Mouse (Mus musculus) midbrain, embryonic 12.5 days (tissue): ENCODE results near the gene Hdac4. TPM values are rescaled to one million over a fixed set of nuclear protein-coding genes. Genes with fewer than 3 reads are reported as not detected.

Experiments used
- ATAC-seq: fragments of 200-750 bp; cut with Nextera tagmentation; 2 replicates; pipeline ENCODE4 v1.8.0; 2017; ENCODE audit warnings: low read depth, moderate TSS enrichment, moderate library complexity; ENCODE audit not compliant: low FRiP score
- H3K27ac ChIP-seq: fragments of 300-500 bp; sonication (generic); replicated peaks from 2 replicates; pipeline ENCODE4 v1.5.1; 2016; ENCODE audit warnings: mild to moderate bottlenecking
- H3K27me3 ChIP-seq: fragments of 300-500 bp; sonication (generic); 2 replicates; pipeline ENCODE4 v1.6.1; 2016; ENCODE audit warnings: mild to moderate bottlenecking
- H3K36me3 ChIP-seq: fragments of 300-500 bp; sonication (generic); 2 replicates; pipeline ENCODE4 v1.6.1; 2016
- H3K4me1 ChIP-seq: fragments of 300-500 bp; sonication (generic); 2 replicates; pipeline ENCODE4 v1.6.1; 2016
- H3K4me2 ChIP-seq: fragments of 300-500 bp; sonication (generic); replicated peaks from 2 replicates; pipeline ENCODE4 v1.6.1; 2016; ENCODE audit warnings: mild to moderate bottlenecking, moderate library complexity
- H3K4me3 ChIP-seq: fragments of 300-500 bp; sonication (generic); 2 replicates; pipeline ENCODE4 v1.5.1; 2016; ENCODE audit warnings: mild to moderate bottlenecking
- H3K9ac ChIP-seq: fragments of 300-500 bp; sonication (generic); replicated peaks from 2 replicates; pipeline ENCODE4 v1.6.1; 2016; ENCODE audit warnings: mild to moderate bottlenecking, moderate library complexity
- H3K9me3 ChIP-seq: fragments of 300-500 bp; sonication (generic); 2 replicates; pipeline ENCODE4 v1.6.1; 2016; ENCODE audit warnings: mild to moderate bottlenecking
- WGBS: fragments of 180-500 bp; shearing (Covaris S2); methylation state at CpG from one replicate; pipeline ENCODE4 v1.1.7; 2016; 5-methylcytosine and 5-hydroxymethylcytosine counted together
- polyA plus RNA-seq: library from polyadenylated mRNA; unstranded; fragments of >200 nt; fragmentation: Nextera tagmentation; extraction: Ambion mirVana; gene quantifications from 2 replicates; pipeline ENCODE4 v1.2.1, GENCODE M21; 2016

Gene Hdac4
- polyA plus RNA-seq, 1 experiment from 2014 or later, result 25.2 TPM

GRCm38 (mm10) chr1:92143331-92143895 is 52.1 kb downstream of the Hdac4 start:
- H3K27me3 ChIP-seq, result no peaks in the 10 kb centered on the region
- H3K4me1 ChIP-seq, result peaks cover 16% of the 10 kb centered on the region; the same call in 1 of the 2 replicates
- no peak overlapping the region for H3K4me2 ChIP-seq
- H3K9me3 ChIP-seq, result no peaks in the 10 kb centered on the region
- H3K4me3 ChIP-seq, result no peak overlapping the region
- 81% methylated on average over 6 of the region's 6 CpGs for WGBS
- H3K27ac ChIP-seq, result no peak overlapping the region
- no peak for ATAC-seq
- peaks cover 14% of the 10 kb centered on the region; the same call in 1 of the 2 replicates for H3K36me3 ChIP-seq
- no peak overlapping the region for H3K9ac ChIP-seq

DNA sequence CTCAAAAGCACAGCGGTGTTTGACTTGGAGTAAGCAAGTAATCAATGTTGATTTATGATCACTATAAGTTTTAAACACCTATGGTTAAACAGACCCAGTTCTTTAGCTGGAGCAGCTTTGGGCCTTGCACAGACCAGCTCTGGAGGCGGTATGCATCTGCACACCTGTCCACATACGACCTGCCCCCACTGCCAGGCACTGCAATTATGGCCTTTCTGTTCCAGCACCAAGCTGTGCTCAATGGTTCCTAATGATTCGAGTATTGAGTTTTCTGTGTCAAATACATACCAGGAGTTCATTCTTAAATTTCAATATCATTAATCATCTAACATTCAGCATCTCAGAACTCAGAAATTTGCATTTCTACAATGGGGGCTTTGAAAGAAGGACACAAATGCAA is 52.7 kb downstream of the Hdac4 start:
- Histone ChIP-seq H3K9ac (no peak overlapping the region), H3K4me3 (no peak overlapping the region), H3K4me1 (peaks cover 16% of the 10 kb centered on the region; the same call in 1 of the 2 replicates), H3K27me3 (no peaks in the 10 kb centered on the region), H3K36me3 (peaks cover 9% of the 10 kb centered on the region; the same call in 1 of the 2 replicates), H3K27ac (no peak overlapping the region), H3K4me2 (no peak overlapping the region), H3K9me3 (no peaks in the 10 kb centered on the region)
- no peak for ATAC-seq
- WGBS, result 90% methylated on average over 4 of the region's 4 CpGs

DNA sequence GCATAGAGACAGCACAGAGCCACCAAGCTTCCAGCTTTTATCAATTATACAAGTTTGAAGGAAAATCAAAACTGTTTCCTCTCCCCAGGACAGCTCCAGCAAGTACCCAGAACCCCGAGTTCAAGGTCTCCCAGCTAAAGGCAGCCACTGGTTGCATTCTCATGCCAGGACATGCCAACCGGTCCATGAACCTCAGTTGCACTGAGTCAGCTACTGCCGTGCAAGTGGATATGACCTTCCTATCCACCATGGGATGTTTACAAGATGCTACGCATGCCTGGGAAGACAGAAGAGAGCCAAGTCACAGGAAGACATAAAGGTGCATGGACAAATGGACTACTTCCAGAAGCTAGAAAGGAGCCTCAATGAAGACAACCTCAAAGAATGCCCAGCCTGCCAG is 56.5 kb downstream of the Hdac4 start:
- Histone ChIP-seq H3K4me2 (no peak overlapping the region), H3K4me1 (peaks cover 7% of the 10 kb centered on the region; the same call in 1 of the 2 replicates), H3K9ac (no peak overlapping the region), H3K9me3 (no peaks in the 10 kb centered on the region), H3K36me3 (0 out of 2 replicates have a peak, but pooled peaks cover 3% of the 10 kb centered on the region), H3K27me3 (no peaks in the 10 kb centered on the region), H3K4me3 (no peak overlapping the region), H3K27ac (no peak overlapping the region)
- WGBS, result 92% methylated on average over 4 of the region's 4 CpGs
- ATAC-seq, result no peak

DNA sequence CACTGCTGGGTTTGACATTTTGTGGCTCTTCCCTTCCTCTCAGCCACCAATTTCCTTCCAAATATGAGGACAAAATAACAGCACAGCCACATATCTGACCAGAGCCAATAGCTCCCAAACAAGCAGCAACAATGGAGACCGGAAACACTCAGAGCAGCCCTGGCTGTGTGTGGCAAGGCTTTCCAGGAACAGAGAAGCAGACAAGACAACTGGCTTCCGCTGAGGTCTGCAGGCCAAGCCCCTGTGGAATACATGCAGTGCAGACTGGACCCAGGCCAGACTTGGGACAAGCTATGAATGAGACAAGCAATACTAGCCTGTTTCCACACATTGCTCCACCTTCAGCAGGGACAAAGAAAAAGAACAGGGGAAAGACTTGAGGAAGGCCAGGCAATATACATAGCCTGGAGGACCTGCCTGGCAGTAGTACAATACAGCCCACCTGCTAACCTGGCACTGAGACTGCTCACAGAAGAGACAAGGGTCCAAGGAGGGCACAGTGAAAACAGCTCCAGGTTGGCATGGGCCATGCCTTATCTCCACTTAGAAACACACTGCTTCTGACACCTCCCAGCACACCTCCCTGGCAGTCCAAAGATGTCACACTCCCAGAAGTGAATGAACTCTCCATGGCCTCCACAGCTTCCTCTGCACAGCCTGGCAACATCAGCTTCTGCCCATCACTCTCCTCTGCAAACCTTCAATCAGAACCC is 58.2 kb downstream of the Hdac4 start:
- Histone ChIP-seq H3K9me3 (no peaks in the 10 kb centered on the region), H3K9ac (no peak overlapping the region), H3K27me3 (no peaks in the 10 kb centered on the region), H3K36me3 (no peaks in the 10 kb centered on the region), H3K4me1 (peaks cover under 1% of the 10 kb centered on the region; the same call in 1 of the 2 replicates), H3K4me3 (no peak overlapping the region), H3K4me2 (no peak overlapping the region), H3K27ac (no peak overlapping the region)
- 98% methylated on average over 2 of the region's 2 CpGs for WGBS
- no peak for ATAC-seq

GRCm38 (mm10) chr1:92136362-92136761 is 59.1 kb downstream of the Hdac4 start:
- ATAC-seq, result no peak
- WGBS, result 97% methylated on average over 3 of the region's 3 CpGs

GRCm38 (mm10) chr1:92132181-92132580 is 63.3 kb downstream of the Hdac4 start:
- ATAC-seq, result no peak
- H3K4me3 ChIP-seq, result no peak overlapping the region
- H3K4me1 ChIP-seq, result 0 out of 2 replicates have a peak, but pooled peaks cover 2% of the 10 kb centered on the region
- no peak overlapping the region for H3K9ac ChIP-seq
- no peak overlapping the region for H3K27ac ChIP-seq
- no peak overlapping the region for H3K4me2 ChIP-seq
- H3K36me3 ChIP-seq, result no peaks in the 10 kb centered on the region
- 85% methylated on average over 2 of the region's 2 CpGs for WGBS
- H3K9me3 ChIP-seq, result no peaks in the 10 kb centered on the region
- H3K27me3 ChIP-seq, result no peaks in the 10 kb centered on the region

More at GRCm38 (mm10) chr1:92136362-92136761, 59.1 kb downstream of the Hdac4 start:
- Histone ChIP-seq H3K4me2 (no peak overlapping the region), H3K9me3 (no peaks in the 10 kb centered on the region), H3K27me3 (no peaks in the 10 kb centered on the region), H3K36me3 (no peaks in the 10 kb centered on the region), H3K9ac (no peak overlapping the region), H3K27ac (no peak overlapping the region), H3K4me3 (no peak overlapping the region), H3K4me1 (no peaks in the 10 kb centered on the region)

GRCm38 (mm10) chr1:92130470-92131100 is 64.9 kb downstream of the Hdac4 start:
- no peak for ATAC-seq
- Histone ChIP-seq H3K4me1 (0 out of 2 replicates have a peak, but pooled peaks cover 2% of the 10 kb centered on the region), H3K27me3 (no peaks in the 10 kb centered on the region), H3K36me3 (no peaks in the 10 kb centered on the region), H3K9me3 (no peaks in the 10 kb centered on the region), H3K4me2 (no peak overlapping the region), H3K4me3 (no peak overlapping the region), H3K9ac (no peak overlapping the region), H3K27ac (no peak overlapping the region)
- WGBS, result 80% methylated on average over 6 of the region's 6 CpGs

- 92% methylated on average over 3 of the region's 3 CpGs for WGBS
- ATAC-seq, result no peak
- H3K36me3 ChIP-seq, result no peaks in the 10 kb centered on the region
- 0 out of 2 replicates have a peak, but pooled peaks cover 2% of the 10 kb centered on the region for H3K4me1 ChIP-seq
- H3K4me2 ChIP-seq, result no peak overlapping the region
- no peaks in the 10 kb centered on the region for H3K9me3 ChIP-seq
- H3K4me3 ChIP-seq, result no peak overlapping the region
- H3K27ac ChIP-seq, result no peak overlapping the region
- H3K27me3 ChIP-seq, result no peaks in the 10 kb centered on the region
- H3K9ac ChIP-seq, result no peak overlapping the region
These were observed 65.7 kb downstream of the Hdac4 start for GRCm38 (mm10) chr1:92129751-92130150.

- Histone ChIP-seq H3K27me3 (no peaks in the 10 kb centered on the region), H3K4me3 (no peak overlapping the region), H3K4me1 (0 out of 2 replicates have a peak, but pooled peaks cover 2% of the 10 kb centered on the region), H3K9ac (no peak overlapping the region), H3K36me3 (no peaks in the 10 kb centered on the region), H3K27ac (no peak overlapping the region), H3K4me2 (no peak overlapping the region), H3K9me3 (no peaks in the 10 kb centered on the region)
- 89% methylated on average over 6 of the region's 6 CpGs for WGBS
- ATAC-seq, result no peak
These were observed 67.7 kb downstream of the Hdac4 start for GRCm38 (mm10) chr1:92127785-92128184.

DNA sequence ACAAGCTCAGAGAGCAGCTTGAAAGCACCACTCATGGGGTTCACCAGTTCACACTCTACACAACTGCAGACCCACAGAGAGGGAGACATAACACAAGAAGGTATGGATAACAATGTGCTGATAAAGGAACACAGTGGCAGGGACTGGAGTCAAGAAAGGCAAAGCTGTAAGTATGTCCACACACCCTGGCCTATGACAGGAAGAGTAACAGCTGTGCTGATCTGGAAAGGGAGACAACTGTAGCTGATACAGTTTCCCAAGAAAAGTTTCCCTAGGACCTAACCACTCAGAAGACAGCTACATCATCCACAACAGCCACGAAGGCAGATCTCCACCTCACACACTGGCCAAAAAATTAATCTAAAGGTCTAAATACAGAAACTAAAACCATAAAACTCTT is 68.1 kb downstream of the Hdac4 start:
- no peaks in the 10 kb centered on the region for H3K27me3 ChIP-seq
- WGBS, result 93% methylated on average over 1 of the region's 1 CpGs
- H3K4me3 ChIP-seq, result no peak overlapping the region
- H3K4me1 ChIP-seq, result 0 out of 2 replicates have a peak, but pooled peaks cover 2% of the 10 kb centered on the region
- H3K9me3 ChIP-seq, result no peaks in the 10 kb centered on the region
- H3K36me3 ChIP-seq, result no peaks in the 10 kb centered on the region
- no peak for ATAC-seq
- no peak overlapping the region for H3K9ac ChIP-seq
- no peak overlapping the region for H3K4me2 ChIP-seq
- no peak overlapping the region for H3K27ac ChIP-seq

DNA sequence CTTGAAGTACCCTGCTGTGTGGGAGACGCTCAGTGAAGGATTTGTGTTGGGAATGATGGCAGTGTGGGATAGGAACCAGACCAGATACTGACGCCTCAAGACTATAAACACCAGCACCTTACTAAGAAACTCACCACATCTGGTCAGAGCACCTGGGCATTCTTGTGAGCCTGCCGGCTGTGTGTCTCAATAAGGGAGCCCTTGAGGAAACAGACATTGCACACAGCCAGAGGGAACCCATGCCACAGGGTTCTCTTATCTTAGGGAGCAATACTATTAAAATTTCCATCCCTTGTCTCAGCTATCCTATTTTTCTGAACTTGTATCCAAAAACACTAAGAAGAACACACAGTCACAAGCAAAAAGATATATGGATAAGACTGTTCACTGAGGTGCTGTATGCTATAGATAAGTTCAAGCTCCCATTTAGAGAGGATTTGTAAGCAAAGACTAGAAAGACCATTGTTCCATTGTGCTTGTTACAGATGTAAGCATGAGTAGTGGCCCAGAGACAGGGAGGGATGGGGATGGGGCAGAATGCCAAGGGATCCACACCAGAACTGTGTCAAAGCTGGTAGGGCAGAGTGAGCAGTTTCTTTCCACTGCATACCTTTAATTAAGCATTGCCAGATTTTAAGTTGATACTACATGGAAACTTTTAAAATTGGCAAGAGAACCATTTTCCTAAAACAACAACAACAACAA is 70.8 kb downstream of the Hdac4 start:
- H3K4me3 ChIP-seq, result no peak overlapping the region
- H3K9ac ChIP-seq, result no peak overlapping the region
- WGBS, result 81% methylated on average over 3 of the region's 3 CpGs
- H3K27me3 ChIP-seq, result no peaks in the 10 kb centered on the region
- no peak for ATAC-seq
- no peak overlapping the region for H3K4me2 ChIP-seq
- no peak overlapping the region for H3K27ac ChIP-seq
- no peaks in the 10 kb centered on the region for H3K4me1 ChIP-seq
- H3K36me3 ChIP-seq, result no peaks in the 10 kb centered on the region
- no peaks in the 10 kb centered on the region for H3K9me3 ChIP-seq

DNA sequence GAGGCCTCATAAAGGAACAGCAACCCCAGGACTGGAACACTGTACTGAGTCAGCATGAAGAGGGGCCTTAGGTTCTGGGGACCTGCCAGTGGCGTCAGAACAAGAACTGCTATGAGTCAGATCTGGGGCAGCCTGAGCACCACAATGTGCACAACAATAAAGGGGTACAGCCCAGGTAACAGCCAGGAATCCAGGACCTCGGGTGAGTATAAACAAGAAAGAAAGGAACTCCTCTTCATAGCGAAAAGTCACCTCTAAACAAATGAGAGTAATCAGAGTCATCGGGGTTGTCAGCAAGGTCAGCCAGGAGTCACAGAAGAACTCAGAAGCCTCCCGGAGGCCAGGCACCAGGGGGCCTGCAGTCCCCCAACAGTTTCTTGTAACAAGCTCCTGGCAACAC is 76.2 kb downstream of the Hdac4 start:
- WGBS, result 75% methylated on average over 5 of the region's 5 CpGs

More for the DNA sequence above, 76.2 kb downstream of the Hdac4 start:
- Histone ChIP-seq H3K27ac (no peak overlapping the region), H3K27me3 (no peaks in the 10 kb centered on the region), H3K4me2 (no peak overlapping the region), H3K4me3 (no peak overlapping the region), H3K36me3 (no peaks in the 10 kb centered on the region), H3K9ac (no peak overlapping the region), H3K9me3 (no peaks in the 10 kb centered on the region), H3K4me1 (no peaks in the 10 kb centered on the region)
- ATAC-seq, result no peak
